Mouse (Mus musculus): Measurements from ENCODE around the gene Stap1.

GRCm38 (mm10) chr5:86098988-86099387 lies 27.4 kb downstream of the Stap1 start:
- TF ChIP-seq EP300 (IDR thresholded peaks at IDR 0.05; ENCODE audit: low read depth) (no peak), CTCF (IDR thresholded peaks at IDR 0.05; ENCODE audit: low read depth) (no peak)

All from liver, embryonic 14.5 days (tissue).